Mouse (Mus musculus): ENCODE measurements at regions not wholly inside any gene's neighbourhood (a gene's known extent, or its start where the extent isn't known, plus 50 kb on each side); places are given as distances from the start of the nearest gene placed in this dataset.

GRCm38 (mm10) chr13:37512781-37513180, 167.8 kb downstream of the Ly86 start:
- TF ChIP-seq POLR2A (IDR thresholded peaks at IDR 0.05; ENCODE audit: control insufficient read depth, low read depth, low read length) = no peak
- no peak for TF ChIP-seq CTCF (IDR thresholded peaks at IDR 0.05; ENCODE audit: control insufficient read depth, insufficient read depth, insufficient replicate concordance, low read depth, low read length)

Data from testis, adult 2 months (tissue).